Mouse (Mus musculus): Measurements from ENCODE around the gene Pikfyve.

- TF ChIP-seq CTCF (IDR thresholded peaks at IDR 0.05; ENCODE audit: borderline replicate concordance, insufficient read depth, low read depth, low read length) (no peak), POLR2A (IDR thresholded peaks at IDR 0.05; ENCODE audit: borderline replicate concordance, insufficient read depth, low read length) (no peak)
These were observed 30.4 kb upstream of the Pikfyve start for GRCm38 (mm10) chr1:65156111-65156510.
